Mouse (Mus musculus) cerebellum, adult 2 months (tissue): ENCODE measurements at regions not wholly inside any gene's neighbourhood (a gene's known extent, or its start where the extent isn't known, plus 50 kb on each side); places are given as distances from the start of the nearest gene placed in this dataset.

ENCODE experiments used
- CTCF ChIP-seq: fragments of 200-500 bp; IDR thresholded peaks from 2 replicates; pipeline ENCODE4 v1.5.1; 2011; ENCODE audit warnings: low read depth, mild to moderate bottlenecking, control low read depth, low read length, moderate library complexity, borderline replicate concordance; ENCODE audit not compliant: insufficient read depth
- POLR2A ChIP-seq: fragments of 200-500 bp; IDR thresholded peaks from 2 replicates; pipeline ENCODE4 v1.6.1; 2011; ENCODE audit warnings: low read length, control low read depth, borderline replicate concordance; ENCODE audit not compliant: insufficient read depth

DNA sequence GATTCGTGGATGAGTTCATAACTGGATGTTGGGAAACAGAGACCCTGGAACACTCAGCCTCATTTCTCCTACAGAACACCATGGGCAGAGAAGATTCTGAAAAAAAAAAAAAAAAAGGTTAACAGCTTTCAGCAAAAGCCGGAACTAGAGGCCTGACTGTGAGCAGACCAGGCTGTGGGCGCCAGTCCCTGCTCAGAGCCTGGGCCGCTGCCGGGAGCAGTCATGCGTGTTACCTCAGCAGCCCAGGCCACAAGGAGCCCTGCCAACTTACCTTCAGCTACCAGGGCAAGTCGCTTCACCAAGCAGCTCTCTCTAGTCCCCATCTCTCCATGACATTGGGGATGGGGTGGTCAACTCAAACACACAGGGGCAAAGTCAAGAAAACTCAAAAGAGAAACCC is 140.6 kb upstream of the 1700016C15Rik start:
- TF ChIP-seq POLR2A: no peak
- no peak for TF ChIP-seq CTCF
